Mouse (Mus musculus) G1E (cell line): Measurements from ENCODE around the gene Grik2.

Experiments used
- CTCF ChIP-seq: IDR thresholded peaks from 2 replicates; pipeline ENCODE4 v1.5.1; 2012; ENCODE audit warnings: low read depth, low read length, inconsistent platforms, mixed read lengths
- GATA1 ChIP-seq: IDR thresholded peaks from 2 replicates; pipeline ENCODE4 v1.6.1; 2012; ENCODE audit warnings: borderline replicate concordance, low read length, inconsistent platforms, mixed read lengths
- POLR2AphosphoS5 ChIP-seq: IDR thresholded peaks from 2 replicates; pipeline ENCODE4 v1.6.1; 2012; ENCODE audit warnings: low read depth, low read length, inconsistent platforms; ENCODE audit not compliant: insufficient replicate concordance
- TAL1 ChIP-seq: conservative IDR thresholded peaks from 2 replicates; pipeline ENCODE4 v1.6.1; 2012; ENCODE audit warnings: low read depth, low read length, inconsistent platforms, mixed read lengths

GRCm38 (mm10) chr10:49050339-49050738 is 738.2 kb downstream of the Grik2 start:
- TF ChIP-seq GATA1 (no peak), CTCF (no peak), TAL1 (no peak), POLR2AphosphoS5 (no peak)
